Mouse (Mus musculus): ENCODE data around the gene Arhgef17. TPM values are rescaled to one million over a fixed set of nuclear protein-coding genes. Genes with fewer than 3 reads are reported as not detected.

The Arhgef17 gene
- polyA plus RNA-seq, 1 experiment from 2014 or later, result 5.4 TPM

DNA sequence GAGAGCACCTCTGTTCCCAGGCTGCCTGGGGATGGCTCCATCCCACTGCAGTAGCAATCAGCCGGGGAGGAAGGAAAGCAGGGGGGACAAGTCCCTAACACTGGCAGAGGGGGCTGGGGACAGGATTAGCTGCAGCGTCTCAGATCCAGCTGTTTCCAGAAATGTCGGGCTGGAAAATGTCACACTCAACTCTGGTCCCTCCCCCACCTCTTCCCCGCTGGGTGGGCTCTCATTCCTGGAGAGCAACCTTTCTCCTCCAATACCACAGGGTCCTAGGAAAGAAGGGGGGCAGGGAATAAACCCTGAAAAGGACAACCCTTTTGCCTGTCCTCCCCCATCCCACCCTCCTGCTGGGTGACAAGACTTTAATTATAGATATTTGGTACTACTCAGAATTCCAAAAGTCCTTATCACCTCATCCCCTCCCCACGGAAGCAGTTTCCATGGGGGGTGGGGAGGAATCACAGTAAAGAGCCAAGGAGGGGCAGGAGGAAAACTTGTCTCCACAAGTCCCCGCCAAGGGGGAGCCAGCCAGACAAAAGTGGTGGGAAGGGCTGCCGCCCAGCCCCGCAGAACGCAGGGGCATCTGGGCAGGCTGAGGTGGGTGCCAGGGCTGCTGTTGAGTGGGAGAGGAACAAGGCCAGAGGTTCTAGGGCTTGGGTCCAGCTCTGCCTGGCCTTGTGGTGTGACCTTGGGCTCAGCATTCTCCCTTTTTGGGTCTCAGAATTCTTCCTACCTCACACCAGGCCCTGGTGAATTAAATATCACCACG, 7.0 kb downstream of the Arhgef17 start:
- H3K4me3 ChIP-seq (ENCODE audit: low read depth, low read length), result no peak overlapping the region
- no peaks in the 10 kb centered on the region for H3K9me3 ChIP-seq (ENCODE audit: control insufficient read depth, low read length)
- peaks cover 25% of the 10 kb centered on the region for H3K27me3 ChIP-seq (replicated peaks; ENCODE audit: control insufficient read depth, insufficient read depth, low read length)
- 50% methylated on average over 10 of the region's 10 CpGs for WGBS
- H3K4me1 ChIP-seq (replicated peaks; ENCODE audit: control insufficient read depth, insufficient read depth, low read length), result peaks cover 63% of the 10 kb centered on the region
- no peak overlapping the region for H3K9ac ChIP-seq (ENCODE audit: low read depth, low read length)
- ATAC-seq (replicated peaks; ENCODE audit: low FRiP score) (no peak), DNase-seq (ENCODE audit: low spot score) (no peak)
- peak overlapping the region; percentile 93 for H3K4me2 ChIP-seq
- no peak overlapping the region for H3K27ac ChIP-seq (ENCODE audit: low read depth, low read length)
- H3K36me3 ChIP-seq (ENCODE audit: control insufficient read depth, insufficient read depth, low read length), result no peaks in the 10 kb centered on the region

DNA sequence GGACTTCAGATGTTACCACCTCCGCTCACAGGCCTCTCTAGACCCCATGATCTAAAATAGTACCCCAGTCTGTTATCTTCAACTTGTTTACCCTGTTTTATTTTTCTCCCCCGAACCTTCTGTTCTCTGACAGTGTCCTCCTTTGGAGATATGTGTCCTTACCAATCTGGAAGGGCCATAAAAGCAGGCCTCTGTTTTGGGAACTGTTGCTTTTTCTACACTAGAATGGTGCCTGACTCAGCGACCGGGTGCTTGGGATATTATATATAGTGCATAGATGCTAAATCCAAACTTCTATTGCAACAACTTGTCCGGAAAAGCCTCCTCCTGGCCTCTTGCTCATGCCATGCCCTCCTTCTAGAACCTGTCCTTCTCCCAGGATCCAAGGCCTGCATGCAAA, 7.7 kb downstream of the Arhgef17 start:
- Histone ChIP-seq H3K36me3 (ENCODE audit: control insufficient read depth, insufficient read depth, low read length) (no peaks in the 10 kb centered on the region), H3K9me3 (ENCODE audit: control insufficient read depth, low read length) (no peaks in the 10 kb centered on the region), H3K27ac (ENCODE audit: low read depth, low read length) (no peak overlapping the region), H3K9ac (ENCODE audit: low read depth, low read length) (no peak overlapping the region), H3K4me1 (replicated peaks; ENCODE audit: control insufficient read depth, insufficient read depth, low read length) (peaks cover 63% of the 10 kb centered on the region), H3K4me2 (peak overlapping the region; percentile 93; the same call in 1 of the 2 replicates), H3K4me3 (ENCODE audit: low read depth, low read length) (no peak overlapping the region), H3K27me3 (replicated peaks; ENCODE audit: control insufficient read depth, insufficient read depth, low read length) (peaks cover 18% of the 10 kb centered on the region)
- WGBS, result 74% methylated on average over 5 of the region's 5 CpGs
- no peak for ATAC-seq (replicated peaks; ENCODE audit: low FRiP score)
- DNase-seq (ENCODE audit: low spot score), result no peak

DNA sequence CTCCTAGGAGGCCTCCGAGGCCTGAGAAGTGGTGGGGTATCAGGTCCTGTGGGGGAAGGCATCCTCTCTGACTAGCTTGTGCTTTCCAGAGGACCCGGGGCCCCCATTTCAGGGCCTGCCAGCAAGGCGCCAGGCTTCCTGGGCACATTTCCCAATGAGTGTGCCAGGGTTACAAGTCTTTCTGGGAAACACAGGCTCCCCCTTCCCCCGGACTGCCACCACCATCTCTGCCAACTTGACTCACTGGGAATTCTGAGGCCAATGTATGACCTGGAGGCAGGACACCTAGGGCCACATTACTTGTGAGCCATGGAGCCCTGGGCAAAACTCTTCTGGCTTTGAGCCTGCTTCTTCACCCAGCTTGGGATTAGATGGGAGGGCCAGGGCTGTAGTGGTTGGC, 9.0 kb downstream of the Arhgef17 start:
- WGBS, result 78% methylated on average over 4 of the region's 4 CpGs
- Histone ChIP-seq H3K4me1 (replicated peaks; ENCODE audit: control insufficient read depth, insufficient read depth, low read length) (peaks cover 63% of the 10 kb centered on the region), H3K36me3 (ENCODE audit: control insufficient read depth, insufficient read depth, low read length) (no peaks in the 10 kb centered on the region), H3K9me3 (ENCODE audit: control insufficient read depth, low read length) (no peaks in the 10 kb centered on the region), H3K27ac (ENCODE audit: low read depth, low read length) (no peak overlapping the region), H3K27me3 (replicated peaks; ENCODE audit: control insufficient read depth, insufficient read depth, low read length) (peaks cover 10% of the 10 kb centered on the region; the same call in 1 of the 2 replicates), H3K4me3 (ENCODE audit: low read depth, low read length) (no peak overlapping the region), H3K9ac (ENCODE audit: low read depth, low read length) (no peak overlapping the region), H3K4me2 (no peak overlapping the region)
- DNase-seq (ENCODE audit: low spot score) (no peak), ATAC-seq (replicated peaks; ENCODE audit: low FRiP score) (no peak)

DNA sequence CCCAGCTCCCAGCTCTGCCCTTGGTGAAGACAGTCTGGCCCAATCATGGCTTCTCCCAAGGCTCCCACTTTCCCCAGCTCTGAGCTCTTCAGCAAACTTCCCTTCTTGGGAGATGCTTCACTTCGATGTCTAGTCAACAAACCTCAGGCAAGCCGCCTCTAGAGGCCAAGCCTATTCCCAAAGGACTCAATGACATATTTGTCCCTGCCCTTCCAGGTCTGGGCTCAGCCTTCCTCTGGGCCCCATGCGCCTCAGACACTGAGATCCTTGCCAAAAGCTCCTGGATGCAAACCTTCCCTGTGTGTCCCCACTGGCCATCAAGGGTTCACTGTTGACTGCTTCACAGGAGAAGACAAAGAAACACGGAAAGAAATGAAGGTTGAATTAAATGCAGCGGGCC, 10.6 kb downstream of the Arhgef17 start:
- 85% methylated on average over 5 of the region's 5 CpGs for WGBS
- no peak overlapping the region for H3K9ac ChIP-seq (ENCODE audit: low read depth, low read length)
- DNase-seq (ENCODE audit: low spot score) (no peak), ATAC-seq (replicated peaks; ENCODE audit: low FRiP score) (no peak)
- H3K36me3 ChIP-seq (ENCODE audit: control insufficient read depth, insufficient read depth, low read length), result peaks cover 3% of the 10 kb centered on the region; the same call in 1 of the 2 replicates
- H3K4me2 ChIP-seq, result no peak overlapping the region
- H3K27me3 ChIP-seq (replicated peaks; ENCODE audit: control insufficient read depth, insufficient read depth, low read length), result 0 out of 2 replicates have a peak, but pooled peaks cover 2% of the 10 kb centered on the region
- no peak overlapping the region for H3K27ac ChIP-seq (ENCODE audit: low read depth, low read length)
- H3K4me3 ChIP-seq (ENCODE audit: low read depth, low read length), result no peak overlapping the region
- no peaks in the 10 kb centered on the region for H3K9me3 ChIP-seq (ENCODE audit: control insufficient read depth, low read length)
- H3K4me1 ChIP-seq (replicated peaks; ENCODE audit: control insufficient read depth, insufficient read depth, low read length), result peaks cover 59% of the 10 kb centered on the region

DNA sequence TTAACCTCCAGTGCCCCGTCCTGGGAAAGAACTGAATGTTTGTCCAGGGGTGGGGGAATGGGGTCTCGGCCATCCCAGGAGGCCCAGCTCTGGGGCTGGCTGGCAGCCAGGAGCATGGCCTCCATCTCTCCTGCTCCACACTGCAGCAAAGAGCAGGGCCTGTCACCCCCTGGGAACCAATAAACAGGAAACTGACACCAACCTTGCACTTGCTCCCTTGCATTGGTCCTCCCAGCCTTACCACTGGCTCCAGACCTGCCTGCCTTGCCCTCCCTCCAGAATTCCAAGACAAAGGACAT, 12.1 kb downstream of the Arhgef17 start:
- Histone ChIP-seq H3K4me2 (no peak overlapping the region), H3K27ac (ENCODE audit: low read depth, low read length) (peak overlapping the region; percentile 26; the same call in 1 of the 2 replicates), H3K4me1 (replicated peaks; ENCODE audit: control insufficient read depth, insufficient read depth, low read length) (peaks cover 51% of the 10 kb centered on the region), H3K9ac (ENCODE audit: low read depth, low read length) (no peak overlapping the region), H3K9me3 (ENCODE audit: control insufficient read depth, low read length) (no peaks in the 10 kb centered on the region), H3K36me3 (ENCODE audit: control insufficient read depth, insufficient read depth, low read length) (peaks cover 6% of the 10 kb centered on the region; the same call in 1 of the 2 replicates), H3K4me3 (ENCODE audit: low read depth, low read length) (no peak overlapping the region), H3K27me3 (replicated peaks; ENCODE audit: control insufficient read depth, insufficient read depth, low read length) (no peaks in the 10 kb centered on the region)
- 39% methylated on average over 2 of the region's 2 CpGs for WGBS
- no peak; the same call in 1 of the 2 replicates for ATAC-seq (replicated peaks; ENCODE audit: low FRiP score)
- DNase-seq (ENCODE audit: low spot score), result no peak

DNA sequence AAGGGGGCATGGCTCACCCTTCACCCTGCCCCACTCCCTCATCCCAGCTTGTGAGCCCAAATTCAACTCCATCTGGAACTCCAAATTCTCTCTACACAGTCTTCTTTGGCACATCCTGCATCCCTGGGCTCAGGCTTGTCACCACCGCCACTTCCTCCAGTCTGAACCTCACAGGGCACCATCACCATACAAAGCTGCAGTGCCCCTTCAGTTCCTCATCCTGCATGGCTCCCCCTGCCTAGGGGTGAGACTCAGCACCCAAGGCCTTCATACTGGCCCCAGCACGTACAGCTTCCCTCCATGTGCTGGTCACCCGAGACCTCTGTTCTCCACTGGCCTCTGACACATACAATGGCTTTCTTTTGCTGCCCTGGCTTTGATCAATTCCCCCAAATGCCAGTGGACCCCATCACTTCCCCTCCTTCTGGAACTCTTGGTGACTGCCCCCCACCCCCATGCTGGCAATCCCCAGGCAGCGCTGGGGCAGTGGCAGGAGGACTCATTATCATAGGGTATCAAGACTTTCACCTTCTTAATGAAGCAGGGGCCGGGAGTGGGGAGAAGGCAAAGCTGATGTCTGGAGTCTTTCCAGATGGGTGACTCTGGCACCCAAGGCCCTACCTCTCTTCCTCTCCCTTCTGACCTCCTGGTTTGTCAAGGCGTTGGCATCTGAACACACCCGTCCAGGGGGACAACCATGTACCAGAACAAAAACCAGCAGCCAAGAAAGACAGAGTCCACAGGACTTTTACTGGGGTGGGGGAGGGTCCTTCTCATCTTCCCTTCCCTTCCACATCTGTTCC, 12.7 kb downstream of the Arhgef17 start:
- 54% methylated on average over 7 of the region's 7 CpGs for WGBS
- DNase-seq (ENCODE audit: low spot score) (no peak), ATAC-seq (replicated peaks; ENCODE audit: low FRiP score) (no peak)
- H3K36me3 ChIP-seq (ENCODE audit: control insufficient read depth, insufficient read depth, low read length), result peaks cover 6% of the 10 kb centered on the region; the same call in 1 of the 2 replicates
- H3K9me3 ChIP-seq (ENCODE audit: control insufficient read depth, low read length), result no peaks in the 10 kb centered on the region
- peak overlapping the region; percentile 26; the same call in 1 of the 2 replicates for H3K27ac ChIP-seq (ENCODE audit: low read depth, low read length)
- H3K27me3 ChIP-seq (replicated peaks; ENCODE audit: control insufficient read depth, insufficient read depth, low read length), result no peaks in the 10 kb centered on the region
- H3K4me3 ChIP-seq (ENCODE audit: low read depth, low read length), result no peak overlapping the region
- peaks cover 47% of the 10 kb centered on the region for H3K4me1 ChIP-seq (replicated peaks; ENCODE audit: control insufficient read depth, insufficient read depth, low read length)
- H3K9ac ChIP-seq (ENCODE audit: low read depth, low read length), result no peak overlapping the region
- no peak overlapping the region for H3K4me2 ChIP-seq

DNA sequence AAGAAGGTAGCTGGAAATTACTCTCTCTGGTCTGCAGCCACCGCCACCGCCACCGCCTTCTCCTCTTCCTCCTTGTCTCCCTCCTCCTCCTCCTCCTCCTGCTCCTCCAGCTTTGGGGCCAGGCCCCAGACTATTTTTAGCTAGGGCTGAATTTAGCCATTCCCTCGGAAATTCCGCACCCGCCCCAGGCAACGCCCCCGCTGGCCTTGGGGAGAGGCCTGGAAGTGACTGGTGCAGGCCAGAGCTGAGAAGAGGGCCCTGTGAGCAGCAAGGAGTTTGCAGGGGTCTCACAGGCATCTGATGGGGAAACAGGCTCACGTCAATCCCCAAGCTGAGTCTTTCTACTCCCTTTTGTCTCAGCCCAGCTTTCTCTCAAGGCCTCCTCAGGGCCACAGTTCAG, 13.7 kb downstream of the Arhgef17 start:
- H3K27me3 ChIP-seq (replicated peaks; ENCODE audit: control insufficient read depth, insufficient read depth, low read length), result no peaks in the 10 kb centered on the region
- DNase-seq (ENCODE audit: low spot score) (no peak), ATAC-seq (replicated peaks; ENCODE audit: low FRiP score) (no peak)
- H3K36me3 ChIP-seq (ENCODE audit: control insufficient read depth, insufficient read depth, low read length), result peaks cover 6% of the 10 kb centered on the region; the same call in 1 of the 2 replicates
- no peak overlapping the region for H3K9ac ChIP-seq (ENCODE audit: low read depth, low read length)
- H3K27ac ChIP-seq (ENCODE audit: low read depth, low read length), result no peak overlapping the region
- no peaks in the 10 kb centered on the region for H3K9me3 ChIP-seq (ENCODE audit: control insufficient read depth, low read length)
- peaks cover 39% of the 10 kb centered on the region for H3K4me1 ChIP-seq (replicated peaks; ENCODE audit: control insufficient read depth, insufficient read depth, low read length)
- WGBS, result 42% methylated on average over 9 of the region's 9 CpGs
- peak overlapping the region; percentile 3; the same call in 1 of the 2 replicates for H3K4me2 ChIP-seq
- no peak overlapping the region for H3K4me3 ChIP-seq (ENCODE audit: low read depth, low read length)

DNA sequence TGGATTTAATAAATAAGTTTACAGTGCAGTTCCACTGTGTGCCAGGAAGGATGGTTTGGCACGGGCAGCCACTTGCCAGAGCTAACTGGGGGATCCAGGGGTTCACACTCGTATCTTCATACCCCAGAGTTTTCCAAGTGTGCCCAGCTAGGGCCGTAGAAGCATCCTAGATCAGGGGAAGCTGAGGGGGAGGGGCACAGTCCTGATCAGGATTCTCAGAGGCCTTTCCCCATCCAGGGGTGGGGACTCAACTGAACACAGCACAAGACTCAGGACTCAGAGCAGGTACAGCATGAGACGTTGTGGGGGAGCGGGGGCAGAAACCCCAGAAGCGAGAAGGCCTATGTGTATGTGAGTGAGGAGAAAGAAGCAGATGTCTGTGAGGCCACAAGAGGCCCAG, 14.2 kb downstream of the Arhgef17 start:
- peak overlapping the region; percentile 3; the same call in 1 of the 2 replicates for H3K4me2 ChIP-seq
- H3K27me3 ChIP-seq (replicated peaks; ENCODE audit: control insufficient read depth, insufficient read depth, low read length), result no peaks in the 10 kb centered on the region
- 63% methylated on average over 6 of the region's 6 CpGs for WGBS
- no peak overlapping the region for H3K4me3 ChIP-seq (ENCODE audit: low read depth, low read length)
- ATAC-seq (replicated peaks; ENCODE audit: low FRiP score) (no peak), DNase-seq (ENCODE audit: low spot score) (no peak)
- H3K4me1 ChIP-seq (replicated peaks; ENCODE audit: control insufficient read depth, insufficient read depth, low read length), result peaks cover 35% of the 10 kb centered on the region
- H3K9me3 ChIP-seq (ENCODE audit: control insufficient read depth, low read length), result no peaks in the 10 kb centered on the region
- no peak overlapping the region for H3K9ac ChIP-seq (ENCODE audit: low read depth, low read length)
- peaks cover 6% of the 10 kb centered on the region; the same call in 1 of the 2 replicates for H3K36me3 ChIP-seq (ENCODE audit: control insufficient read depth, insufficient read depth, low read length)
- no peak overlapping the region for H3K27ac ChIP-seq (ENCODE audit: low read depth, low read length)
